Mouse (Mus musculus) heart, adult 2 months (tissue): ENCODE data around the gene Prtg. TPM values are rescaled to one million over a fixed set of nuclear protein-coding genes. Genes with fewer than 3 reads are reported as not detected.

Source experiments
- DNase-seq, 2 experiments: peaks; one replicate each; pipeline ENCODE4 v3.0.0; 2021
- H3K27ac ChIP-seq: fragments of 200-600 bp; 2 replicates; pipeline ENCODE4 v1.8.1; 2022
- H3K27me3 ChIP-seq: fragments of 200-500 bp; 2 replicates; pipeline ENCODE4 v1.6.1; 2012; ENCODE audit warnings: mild to moderate bottlenecking, low read length, inconsistent platforms, mixed read lengths; ENCODE audit not compliant: control insufficient read depth, insufficient read depth
- H3K36me3 ChIP-seq: fragments of 200-500 bp; 2 replicates; pipeline ENCODE4 v1.6.1; 2012; ENCODE audit warnings: low read length, inconsistent platforms; ENCODE audit not compliant: control insufficient read depth, insufficient read depth
- H3K4me1 ChIP-seq: fragments of 200-500 bp; 2 replicates; pipeline ENCODE4 v1.6.1; 2011; ENCODE audit warnings: low read length; ENCODE audit not compliant: control insufficient read depth, insufficient read depth
- H3K4me3 ChIP-seq: fragments of 200-600 bp; 2 replicates; pipeline ENCODE4 v1.8.1; 2022
- H3K79me2 ChIP-seq: fragments of 200-500 bp; replicated peaks from 2 replicates; pipeline ENCODE4 v1.6.1; 2012; ENCODE audit warnings: mild to moderate bottlenecking, inconsistent platforms, low read length, moderate library complexity, mixed read lengths; ENCODE audit not compliant: control insufficient read depth, insufficient read depth
- H3K9ac ChIP-seq: fragments of 200-500 bp; 2 replicates; pipeline ENCODE4 v1.6.1; 2012; ENCODE audit warnings: low read depth, mild to moderate bottlenecking, control low read depth, inconsistent platforms, low read length, mixed read lengths
- CTCF ChIP-seq: fragments of 200-600 bp; IDR thresholded peaks from 2 replicates; pipeline ENCODE4 v1.8.1; 2022; ENCODE audit warnings: antibody characterized with exemption, mild to moderate bottlenecking, moderate library complexity
- EP300 ChIP-seq: fragments of 200-500 bp; IDR thresholded peaks from 2 replicates; pipeline ENCODE4 v1.6.1; 2011; ENCODE audit warnings: low read depth, low read length, control low read depth; ENCODE audit not compliant: insufficient read depth
- POLR2A ChIP-seq: fragments of 200-500 bp; IDR thresholded peaks from 2 replicates; pipeline ENCODE4 v1.6.1; 2011; ENCODE audit warnings: mild to moderate bottlenecking, low read depth, low read length, control low read depth; ENCODE audit not compliant: insufficient read depth
- WGBS: fragments of 180-500 bp; shearing (Covaris S2); methylation state at CpG from one replicate; pipeline ENCODE4 v1.1.7; 2018; 5-methylcytosine and 5-hydroxymethylcytosine counted together
- intact Hi-C: fragments of 180-260 bp; cut with DNase I; formaldehyde crosslinking; loops from one replicate; pipeline ENCODE4 v1.15.1; 2025
- polyA plus RNA-seq: library from polyadenylated mRNA; depleted of rRNA; stranded (reverse); fragments of >200 nt; gene quantifications from 2 replicates; pipeline ENCODE4 v1.2.3, GENCODE M21; 2012
- total RNA-seq, 2 experiments: library from RNA; stranded (reverse); gene quantifications; 2 replicates each; pipeline ENCODE4 v1.2.3; 2021

Gene Prtg
- total and polyA plus RNA-seq, 3 experiments = 0.02 to 0.27 (median 0.05) TPM

- Histone ChIP-seq H3K36me3 (no peaks in the 10 kb centered on the region), H3K27me3 (no peaks in the 10 kb centered on the region), H3K9ac (no peak overlapping the region), H3K79me2 (no peaks in the 10 kb centered on the region), H3K27ac (no peak overlapping the region), H3K4me1 (no peaks in the 10 kb centered on the region), H3K4me3 (no peak overlapping the region)
- 91% methylated on average over 5 of the region's 5 CpGs for WGBS
- TF ChIP-seq POLR2A (no peak), CTCF (no peak), EP300 (no peak)
- DNase-seq = no peak
- intact Hi-C loops = no loop called here
These were observed 54.1 kb downstream of the Prtg start for GRCm38 (mm10) chr9:72860764-72861163.

- no peaks in the 10 kb centered on the region for H3K27me3 ChIP-seq
- no peaks in the 10 kb centered on the region for H3K4me1 ChIP-seq
- 88% methylated on average over 10 of the region's 10 CpGs for WGBS
- H3K27ac ChIP-seq = no peak overlapping the region
- DNase-seq = no peak
- no peaks in the 10 kb centered on the region for H3K79me2 ChIP-seq
- TF ChIP-seq CTCF = no peak
- TF ChIP-seq POLR2A = no peak
- no peak for TF ChIP-seq EP300
- no peaks in the 10 kb centered on the region for H3K36me3 ChIP-seq
- no peak overlapping the region for H3K9ac ChIP-seq
- H3K4me3 ChIP-seq = no peak overlapping the region
- intact Hi-C loops = no loop called here
These were observed 54.6 kb downstream of the Prtg start for GRCm38 (mm10) chr9:72861235-72861634.

- no peaks in the 10 kb centered on the region for H3K79me2 ChIP-seq
- TF ChIP-seq CTCF (no peak), EP300 (no peak), POLR2A (no peak)
- 86% methylated on average over 11 of the region's 11 CpGs for WGBS
- no peaks in the 10 kb centered on the region for H3K27me3 ChIP-seq
- H3K9ac ChIP-seq = no peak overlapping the region
- H3K27ac ChIP-seq = no peak overlapping the region
- no peak for DNase-seq
- intact Hi-C loops = no loop called here
- H3K36me3 ChIP-seq = no peaks in the 10 kb centered on the region
- no peaks in the 10 kb centered on the region for H3K4me1 ChIP-seq
- no peak overlapping the region for H3K4me3 ChIP-seq
These were observed 55.5 kb downstream of the Prtg start for GRCm38 (mm10) chr9:72862186-72862585.

DNA sequence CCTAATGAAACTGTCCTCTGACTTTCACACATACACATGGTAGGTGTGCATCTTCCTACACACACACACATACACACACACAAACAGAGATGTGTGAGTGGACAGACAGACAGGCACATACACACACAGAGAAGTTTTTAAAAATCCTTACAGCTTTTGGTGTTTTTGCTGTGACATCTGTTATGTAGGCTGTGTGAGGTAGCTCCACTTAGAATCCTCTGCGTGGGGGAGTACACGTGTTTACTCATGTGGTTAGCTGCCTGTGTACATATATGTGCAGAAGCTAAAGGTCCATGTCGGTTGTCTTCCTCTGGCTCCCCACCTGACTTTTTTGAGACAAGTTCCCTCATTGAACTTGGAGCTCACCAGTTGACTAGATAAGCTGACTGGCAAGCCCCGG, 56.3 kb downstream of the Prtg start:
- Histone ChIP-seq H3K4me1 (no peaks in the 10 kb centered on the region), H3K36me3 (no peaks in the 10 kb centered on the region), H3K79me2 (no peaks in the 10 kb centered on the region), H3K4me3 (no peak overlapping the region), H3K27ac (no peak overlapping the region), H3K9ac (no peak overlapping the region), H3K27me3 (no peaks in the 10 kb centered on the region)
- intact Hi-C loops = no loop called here
- no peak for DNase-seq
- TF ChIP-seq POLR2A = no peak
- no peak for TF ChIP-seq CTCF
- TF ChIP-seq EP300 = no peak
- WGBS = 79% methylated on average over 4 of the region's 4 CpGs

GRCm38 (mm10) chr9:72863773-72864172, 57.1 kb downstream of the Prtg start:
- WGBS = 70% methylated on average over 5 of the region's 5 CpGs

DNA sequence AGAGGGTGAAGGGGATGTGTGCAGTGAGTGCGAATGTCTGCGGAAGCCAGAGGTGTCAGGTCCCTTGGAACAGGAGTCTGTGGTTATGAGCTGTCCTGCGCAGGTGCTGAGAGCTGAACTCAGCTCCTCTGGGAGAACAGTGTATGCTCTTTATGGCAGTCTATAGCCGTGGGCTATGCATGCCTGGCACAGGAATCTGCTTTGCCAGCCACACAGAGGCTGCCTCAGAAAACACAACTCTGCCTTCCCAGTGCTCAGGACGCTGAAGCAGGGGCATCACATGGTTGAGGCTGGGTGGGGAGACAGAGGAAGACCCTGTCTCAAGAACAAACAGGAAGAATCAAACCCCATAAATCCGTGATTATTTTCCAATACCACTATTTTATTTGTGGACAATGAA, 60.8 kb downstream of the Prtg start:
- H3K4me3 ChIP-seq = no peak overlapping the region
- no peaks in the 10 kb centered on the region for H3K79me2 ChIP-seq
- 85% methylated on average over 6 of the region's 6 CpGs for WGBS
- TF ChIP-seq CTCF (no peak), EP300 (no peak), POLR2A (no peak)
- intact Hi-C loops = no loop called here
- no peak for DNase-seq
- no peak overlapping the region for H3K9ac ChIP-seq
- H3K27me3 ChIP-seq = no peaks in the 10 kb centered on the region
- peaks cover 4% of the 10 kb centered on the region; the same call in 1 of the 2 replicates for H3K4me1 ChIP-seq
- no peak overlapping the region for H3K27ac ChIP-seq
- no peaks in the 10 kb centered on the region for H3K36me3 ChIP-seq

More at GRCm38 (mm10) chr9:72863773-72864172, 57.1 kb downstream of the Prtg start:
- Histone ChIP-seq H3K36me3 (no peaks in the 10 kb centered on the region), H3K4me1 (no peaks in the 10 kb centered on the region), H3K79me2 (no peaks in the 10 kb centered on the region), H3K4me3 (no peak overlapping the region), H3K27ac (no peak overlapping the region), H3K9ac (no peak overlapping the region), H3K27me3 (no peaks in the 10 kb centered on the region)
- TF ChIP-seq EP300 (no peak), CTCF (no peak), POLR2A (no peak)
- DNase-seq = no peak
- intact Hi-C loops = no loop called here

GRCm38 (mm10) chr9:72868774-72869173, 62.1 kb downstream of the Prtg start:
- peaks cover 5% of the 10 kb centered on the region; the same call in 1 of the 2 replicates for H3K4me1 ChIP-seq
- H3K9ac ChIP-seq = no peak overlapping the region
- no peaks in the 10 kb centered on the region for H3K27me3 ChIP-seq
- H3K36me3 ChIP-seq = no peaks in the 10 kb centered on the region
- WGBS = 57% methylated on average over 2 of the region's 2 CpGs
- no peaks in the 10 kb centered on the region for H3K79me2 ChIP-seq
- intact Hi-C loops = no loop called here
- TF ChIP-seq EP300 (no peak), POLR2A (no peak), CTCF (no peak)
- H3K27ac ChIP-seq = no peak overlapping the region
- no peak for DNase-seq
- H3K4me3 ChIP-seq = no peak overlapping the region
